Mouse (Mus musculus): ENCODE results near the gene Babam2.
"Not testable (repeated sequence)": the region's sequence is repeated elsewhere in the genome, so short reads cannot be mapped to it uniquely, and the experiment has no call there.

The Babam2 gene

GRCm38 (mm10) chr5:31781624-31782023, 84.1 kb downstream of the Babam2 start:
- DNase-seq (ENCODE audit: low spot score in 2 of 2) = no peak

GRCm38 (mm10) chr5:31787201-31787600, 89.7 kb downstream of the Babam2 start:
- no peak for DNase-seq (ENCODE audit: low spot score in 2 of 2)

GRCm38 (mm10) chr5:31787622-31788021, 90.1 kb downstream of the Babam2 start:
- DNase-seq (ENCODE audit: low spot score in 2 of 2) = no peak

GRCm38 (mm10) chr5:31792338-31792737, 94.9 kb downstream of the Babam2 start:
- no peak for DNase-seq (ENCODE audit: low spot score in 2 of 2)

GRCm38 (mm10) chr5:31792863-31793262, 95.4 kb downstream of the Babam2 start:
- no peak for DNase-seq (ENCODE audit: low spot score in 2 of 2)

GRCm38 (mm10) chr5:31795414-31795813, 97.9 kb downstream of the Babam2 start:
- no peak for DNase-seq (ENCODE audit: low spot score in 2 of 2)

- no peak for DNase-seq (ENCODE audit: low spot score in 2 of 2)
These were observed 99.5 kb downstream of the Babam2 start for GRCm38 (mm10) chr5:31796979-31797378.

GRCm38 (mm10) chr5:31804211-31804610, 106.7 kb downstream of the Babam2 start:
- not testable (repeated sequence) for DNase-seq (ENCODE audit: low spot score in 2 of 2)

GRCm38 (mm10) chr5:31804751-31805150, 107.3 kb downstream of the Babam2 start:
- no peak for DNase-seq (ENCODE audit: low spot score in 2 of 2)

GRCm38 (mm10) chr5:31807312-31807711, 109.8 kb downstream of the Babam2 start:
- no peak for DNase-seq (ENCODE audit: low spot score in 2 of 2)

- DNase-seq (ENCODE audit: low spot score in 2 of 2) = no peak
These were observed 110.8 kb downstream of the Babam2 start for GRCm38 (mm10) chr5:31808271-31808670.

GRCm38 (mm10) chr5:31810796-31811662, 113.5 kb downstream of the Babam2 start:
- DNase-seq (ENCODE audit: low spot score in 2 of 2) = peak in 1 of 2 experiments; percentile 14

GRCm38 (mm10) chr5:31811663-31812001, 114.1 kb downstream of the Babam2 start:
- DNase-seq (ENCODE audit: low spot score in 2 of 2) = no peak

- no peak for DNase-seq (ENCODE audit: low spot score in 2 of 2)
These were observed 115.7 kb downstream of the Babam2 start for GRCm38 (mm10) chr5:31813156-31813675.

- no peak for DNase-seq (ENCODE audit: low spot score in 2 of 2)
These were observed 116.6 kb downstream of the Babam2 start for GRCm38 (mm10) chr5:31814068-31814467.

- DNase-seq (ENCODE audit: low spot score in 2 of 2) = no peak
These were observed 117.6 kb downstream of the Babam2 start for GRCm38 (mm10) chr5:31815129-31815528.

GRCm38 (mm10) chr5:31816082-31816481, 118.6 kb downstream of the Babam2 start:
- no peak for DNase-seq (ENCODE audit: low spot score in 2 of 2)

GRCm38 (mm10) chr5:31820801-31821200, 123.3 kb downstream of the Babam2 start:
- no peak for DNase-seq (ENCODE audit: low spot score in 2 of 2)

GRCm38 (mm10) chr5:31821204-31821603, 123.7 kb downstream of the Babam2 start:
- DNase-seq (ENCODE audit: low spot score in 2 of 2) = peak in 1 of 2 experiments; percentile 4

GRCm38 (mm10) chr5:31823673-31824072, 126.2 kb downstream of the Babam2 start:
- no peak for DNase-seq (ENCODE audit: low spot score in 2 of 2)

- DNase-seq (ENCODE audit: low spot score in 2 of 2) = no peak
These were observed 126.6 kb downstream of the Babam2 start for GRCm38 (mm10) chr5:31824126-31824525.

- no peak for DNase-seq (ENCODE audit: low spot score in 2 of 2)
These were observed 129.8 kb downstream of the Babam2 start for GRCm38 (mm10) chr5:31827304-31827703.

GRCm38 (mm10) chr5:31827896-31828295, 130.4 kb downstream of the Babam2 start:
- DNase-seq (ENCODE audit: low spot score in 2 of 2) = no peak
